Mouse (Mus musculus): ENCODE data around the gene Ano1. TPM values are rescaled to one million over a fixed set of nuclear protein-coding genes. Genes with fewer than 3 reads are reported as not detected.

The Ano1 gene
- polyA plus RNA-seq, 1 experiment from 2014 or later = 1.8 TPM

GRCm38 (mm10) chr7:144611595-144611994 lies 140.2 kb downstream of the Ano1 start:
- Histone ChIP-seq H3K27me3 (no peaks in the 10 kb centered on the region), H3K4me3 (replicated peaks) (no peak overlapping the region), H3K4me1 (replicated peaks) (no peaks in the 10 kb centered on the region), H3K9me3 (no peaks in the 10 kb centered on the region), H3K27ac (no peak overlapping the region), H3K4me2 (no peak overlapping the region), H3K36me3 (no peaks in the 10 kb centered on the region), H3K9ac (replicated peaks) (no peak overlapping the region)
- no peak for ATAC-seq (ENCODE audit: insufficient number of reproducible peaks, insufficient read depth, low FRiP score, low TSS enrichment, low read depth)
- WGBS = 86% methylated on average over 16 of the region's 16 CpGs

GRCm38 (mm10) chr7:144609568-144609967 lies 142.2 kb downstream of the Ano1 start:
- ATAC-seq (ENCODE audit: insufficient number of reproducible peaks, insufficient read depth, low FRiP score, low TSS enrichment, low read depth) = no peak
- Histone ChIP-seq H3K27me3 (no peaks in the 10 kb centered on the region), H3K4me2 (no peak overlapping the region), H3K36me3 (no peaks in the 10 kb centered on the region), H3K4me1 (replicated peaks) (no peaks in the 10 kb centered on the region), H3K9ac (replicated peaks) (no peak overlapping the region), H3K4me3 (replicated peaks) (no peak overlapping the region), H3K9me3 (no peaks in the 10 kb centered on the region), H3K27ac (no peak overlapping the region)
- 87% methylated on average over 7 of the region's 7 CpGs for WGBS

GRCm38 (mm10) chr7:144607862-144608261 lies 143.9 kb downstream of the Ano1 start:
- H3K9me3 ChIP-seq = no peaks in the 10 kb centered on the region
- H3K4me3 ChIP-seq (replicated peaks) = no peak overlapping the region
- H3K9ac ChIP-seq (replicated peaks) = no peak overlapping the region
- H3K27ac ChIP-seq = no peak overlapping the region
- ATAC-seq (ENCODE audit: insufficient number of reproducible peaks, insufficient read depth, low FRiP score, low TSS enrichment, low read depth) = no peak
- H3K4me2 ChIP-seq = no peak overlapping the region
- WGBS = 90% methylated on average over 15 of the region's 15 CpGs
- H3K36me3 ChIP-seq = no peaks in the 10 kb centered on the region
- no peaks in the 10 kb centered on the region for H3K27me3 ChIP-seq
- H3K4me1 ChIP-seq (replicated peaks) = no peaks in the 10 kb centered on the region

GRCm38 (mm10) chr7:144604735-144605134 lies 147.0 kb downstream of the Ano1 start:
- H3K27me3 ChIP-seq = no peaks in the 10 kb centered on the region
- no peak overlapping the region for H3K9ac ChIP-seq (replicated peaks)
- no peak for ATAC-seq (ENCODE audit: insufficient number of reproducible peaks, insufficient read depth, low FRiP score, low TSS enrichment, low read depth)
- no peak overlapping the region for H3K4me2 ChIP-seq
- no peaks in the 10 kb centered on the region for H3K36me3 ChIP-seq
- WGBS = 67% methylated on average over 4 of the region's 4 CpGs
- no peaks in the 10 kb centered on the region for H3K4me1 ChIP-seq (replicated peaks)
- no peak overlapping the region for H3K27ac ChIP-seq
- H3K9me3 ChIP-seq = no peaks in the 10 kb centered on the region
- H3K4me3 ChIP-seq (replicated peaks) = no peak overlapping the region

GRCm38 (mm10) chr7:144604291-144604690 lies 147.5 kb downstream of the Ano1 start:
- WGBS = 94% methylated on average over 2 of the region's 2 CpGs
- Histone ChIP-seq H3K4me1 (replicated peaks) (no peaks in the 10 kb centered on the region), H3K9me3 (no peaks in the 10 kb centered on the region), H3K27ac (no peak overlapping the region), H3K27me3 (no peaks in the 10 kb centered on the region), H3K4me2 (no peak overlapping the region), H3K36me3 (no peaks in the 10 kb centered on the region), H3K4me3 (replicated peaks) (no peak overlapping the region), H3K9ac (replicated peaks) (no peak overlapping the region)
- no peak for ATAC-seq (ENCODE audit: insufficient number of reproducible peaks, insufficient read depth, low FRiP score, low TSS enrichment, low read depth)

- Histone ChIP-seq H3K36me3 (no peaks in the 10 kb centered on the region), H3K27me3 (no peaks in the 10 kb centered on the region), H3K9ac (replicated peaks) (0 out of 2 replicates have a peak overlapping the region, but pooled peaks have one; percentile 23), H3K4me3 (replicated peaks) (no peak overlapping the region), H3K27ac (no peak overlapping the region), H3K9me3 (no peaks in the 10 kb centered on the region), H3K4me1 (replicated peaks) (no peaks in the 10 kb centered on the region), H3K4me2 (no peak overlapping the region)
- 71% methylated on average over 6 of the region's 6 CpGs for WGBS
- ATAC-seq (ENCODE audit: insufficient number of reproducible peaks, insufficient read depth, low FRiP score, low TSS enrichment, low read depth) = no peak
These were observed 151.4 kb downstream of the Ano1 start for GRCm38 (mm10) chr7:144600333-144600900.

GRCm38 (mm10) chr7:144589508-144589907 lies 162.3 kb downstream of the Ano1 start:
- Histone ChIP-seq H3K27ac (no peak overlapping the region), H3K9me3 (no peaks in the 10 kb centered on the region), H3K4me2 (no peak overlapping the region), H3K9ac (replicated peaks) (no peak overlapping the region), H3K36me3 (no peaks in the 10 kb centered on the region), H3K27me3 (no peaks in the 10 kb centered on the region), H3K4me1 (replicated peaks) (no peaks in the 10 kb centered on the region), H3K4me3 (replicated peaks) (no peak overlapping the region)
- no peak for ATAC-seq (ENCODE audit: insufficient number of reproducible peaks, insufficient read depth, low FRiP score, low TSS enrichment, low read depth)
- 88% methylated on average over 3 of the region's 3 CpGs for WGBS

- Histone ChIP-seq H3K27me3 (no peaks in the 10 kb centered on the region), H3K4me1 (replicated peaks) (peaks cover 12% of the 10 kb centered on the region), H3K36me3 (no peaks in the 10 kb centered on the region), H3K4me3 (replicated peaks) (no peak overlapping the region), H3K4me2 (no peak overlapping the region), H3K27ac (no peak overlapping the region), H3K9me3 (no peaks in the 10 kb centered on the region), H3K9ac (replicated peaks) (no peak overlapping the region)
- ATAC-seq (ENCODE audit: insufficient number of reproducible peaks, insufficient read depth, low FRiP score, low TSS enrichment, low read depth) = no peak
- 39% methylated on average over 2 of the region's 2 CpGs for WGBS
These were observed 164.5 kb downstream of the Ano1 start for GRCm38 (mm10) chr7:144587291-144587690.

- no peaks in the 10 kb centered on the region for H3K9me3 ChIP-seq
- H3K4me2 ChIP-seq = no peak overlapping the region
- H3K4me3 ChIP-seq (replicated peaks) = no peak overlapping the region
- no peaks in the 10 kb centered on the region for H3K27me3 ChIP-seq
- ATAC-seq (ENCODE audit: insufficient number of reproducible peaks, insufficient read depth, low FRiP score, low TSS enrichment, low read depth) = no peak
- H3K4me1 ChIP-seq (replicated peaks) = peaks cover 20% of the 10 kb centered on the region
- 13% methylated on average over 6 of the region's 6 CpGs for WGBS
- no peak overlapping the region for H3K9ac ChIP-seq (replicated peaks)
- peaks cover under 1% of the 10 kb centered on the region for H3K36me3 ChIP-seq
- no peak overlapping the region for H3K27ac ChIP-seq
These were observed 166.1 kb downstream of the Ano1 start for GRCm38 (mm10) chr7:144585648-144586047.

GRCm38 (mm10) chr7:144583619-144584018 lies 168.2 kb downstream of the Ano1 start:
- 4% methylated on average over 4 of the region's 4 CpGs for WGBS
- Histone ChIP-seq H3K27me3 (no peaks in the 10 kb centered on the region), H3K9ac (replicated peaks) (no peak overlapping the region), H3K4me3 (replicated peaks) (no peak overlapping the region), H3K4me2 (no peak overlapping the region; the same call in 1 of the 2 replicates), H3K36me3 (peaks cover 20% of the 10 kb centered on the region), H3K27ac (no peak overlapping the region; the same call in 1 of the 2 replicates), H3K9me3 (no peaks in the 10 kb centered on the region), H3K4me1 (replicated peaks) (peaks cover 20% of the 10 kb centered on the region)
- no peak for ATAC-seq (ENCODE audit: insufficient number of reproducible peaks, insufficient read depth, low FRiP score, low TSS enrichment, low read depth)

GRCm38 (mm10) chr7:144582284-144582980 lies 169.3 kb downstream of the Ano1 start, which contains the start of gene Fadd:
TSS of gene Fadd (minus strand) at chr7:144582463.
- Histone ChIP-seq H3K9me3 (no peaks in the 10 kb centered on the region), H3K4me1 (replicated peaks) (peaks cover 20% of the 10 kb centered on the region), H3K27me3 (no peaks in the 10 kb centered on the region), H3K27ac (peak within 1 kb of the TSS; percentile 93), H3K4me2 (peak within 1 kb of the TSS; percentile 82), H3K9ac (replicated peaks) (peak within 1 kb of the TSS; percentile 77), H3K36me3 (peaks cover 28% of the 10 kb centered on the region), H3K4me3 (replicated peaks) (peak within 1 kb of the TSS; percentile 79)
- 2% methylated on average over 34 of the region's 34 CpGs for WGBS
- peak; percentile 69 for ATAC-seq (ENCODE audit: insufficient number of reproducible peaks, insufficient read depth, low FRiP score, low TSS enrichment, low read depth)
